Mouse (Mus musculus): ENCODE results near the gene Me1.

The Me1 gene

DNA sequence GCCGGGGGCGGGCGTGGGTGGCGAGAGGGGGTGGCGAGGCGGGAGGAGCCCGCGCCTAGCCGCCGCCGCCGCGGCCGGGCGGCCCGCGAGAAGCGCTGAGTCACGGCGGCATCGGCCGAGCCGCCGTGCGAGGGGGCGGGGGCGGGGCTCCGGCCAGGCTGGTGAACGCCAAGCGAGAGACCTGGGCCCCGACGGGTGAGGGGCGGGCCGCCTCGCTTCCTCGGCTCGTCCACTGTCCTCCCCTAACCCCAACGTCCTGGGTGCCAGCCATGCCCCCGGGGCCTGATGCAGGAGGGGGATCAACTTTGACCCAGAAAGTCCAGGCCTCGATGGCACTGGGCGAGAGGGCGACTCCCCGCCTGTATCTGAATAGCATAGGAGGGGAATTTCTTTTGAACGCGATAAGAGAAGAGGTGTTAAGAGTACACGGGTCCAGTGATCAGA, at the start of gene Me1:
Gene Me1 (minus strand): TSS at position 136 of the 444 bp plus-strand sequence.
- peak; percentile 52 for DNase-seq (ENCODE audit: low read depth, low spot score)

DNA sequence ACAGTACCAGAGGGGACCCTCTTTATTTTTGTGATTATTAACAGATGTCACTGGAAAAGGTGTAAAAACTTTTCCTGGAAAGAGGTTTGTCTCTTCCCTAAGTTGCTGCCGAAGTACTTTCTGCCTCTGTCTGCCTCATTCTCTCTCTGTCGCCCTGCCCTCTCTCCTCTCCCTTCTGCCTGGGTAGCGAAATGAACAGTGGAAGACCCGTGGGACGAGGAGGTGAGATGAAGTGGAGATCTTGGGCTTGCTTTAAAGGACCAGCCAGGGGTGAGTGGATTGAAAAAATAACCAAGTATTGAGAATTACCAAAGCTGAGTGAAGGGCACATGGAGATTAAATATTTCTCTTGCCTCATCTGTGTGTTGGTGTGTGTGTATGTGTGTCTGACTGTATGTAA, 48.3 kb upstream of the Me1 start:
- no peak for DNase-seq (ENCODE audit: low read depth, low spot score)

GRCm38 (mm10) chr9:86742959-86743911, 47.5 kb upstream of the Me1 start, which contains the start of gene Prss35:
Gene Prss35, plus strand, starts transcription at chr9:86743649.
- no peak for DNase-seq (ENCODE audit: low read depth, low spot score)

DNA sequence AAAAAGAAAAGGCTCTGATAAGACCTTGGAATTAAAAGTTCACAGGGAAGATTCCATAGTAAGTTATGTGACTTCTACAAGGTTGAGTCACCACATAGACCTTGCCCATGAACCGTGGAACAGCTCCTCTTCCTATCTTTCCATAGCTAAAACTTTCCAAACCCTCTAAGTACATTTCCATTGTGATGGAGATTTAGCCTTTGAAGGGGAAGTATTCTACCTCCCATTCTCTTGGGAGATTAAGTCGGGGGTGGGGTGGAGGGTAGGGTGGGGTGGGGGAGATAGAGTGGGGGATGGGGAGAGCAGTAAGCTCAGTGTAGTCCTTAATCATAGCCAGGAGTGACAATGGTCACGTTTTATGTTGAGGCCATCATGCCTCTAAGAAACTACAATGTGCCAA, 44.2 kb upstream of the Me1 start:
- no peak for DNase-seq (ENCODE audit: low read depth, low spot score)

- DNase-seq (ENCODE audit: low read depth, low spot score), result no peak
These were observed 43.0 kb upstream of the Me1 start for GRCm38 (mm10) chr9:86738801-86739200.

GRCm38 (mm10) chr9:86738067-86738466, 42.3 kb upstream of the Me1 start:
- DNase-seq (ENCODE audit: low read depth, low spot score), result no peak

GRCm38 (mm10) chr9:86736991-86737390, 41.2 kb upstream of the Me1 start:
- peak; percentile 28 for DNase-seq (ENCODE audit: low read depth, low spot score)

DNA sequence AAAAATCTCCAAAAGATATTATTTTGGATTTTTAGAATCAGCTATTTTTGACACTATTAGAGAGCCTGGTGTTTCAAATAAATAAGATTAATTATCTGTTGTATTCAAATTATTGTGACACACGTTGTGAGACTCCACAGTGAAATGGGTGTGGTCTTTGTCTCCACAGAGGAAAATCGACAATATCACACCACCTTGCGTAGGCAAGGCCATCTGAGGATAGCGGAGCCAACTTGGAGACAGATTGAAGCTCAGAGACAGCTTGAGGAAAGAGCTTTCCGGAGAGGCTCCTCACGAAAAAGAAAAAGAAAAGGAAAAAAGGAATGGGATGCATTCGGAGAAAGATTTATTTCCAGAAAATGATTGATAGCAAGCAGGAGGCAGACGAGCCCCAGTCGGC, 39.0 kb upstream of the Me1 start:
- DNase-seq (ENCODE audit: low read depth, low spot score), result no peak

- no peak for DNase-seq (ENCODE audit: low read depth, low spot score)
These were observed 38.6 kb upstream of the Me1 start for GRCm38 (mm10) chr9:86734357-86734756.

DNA sequence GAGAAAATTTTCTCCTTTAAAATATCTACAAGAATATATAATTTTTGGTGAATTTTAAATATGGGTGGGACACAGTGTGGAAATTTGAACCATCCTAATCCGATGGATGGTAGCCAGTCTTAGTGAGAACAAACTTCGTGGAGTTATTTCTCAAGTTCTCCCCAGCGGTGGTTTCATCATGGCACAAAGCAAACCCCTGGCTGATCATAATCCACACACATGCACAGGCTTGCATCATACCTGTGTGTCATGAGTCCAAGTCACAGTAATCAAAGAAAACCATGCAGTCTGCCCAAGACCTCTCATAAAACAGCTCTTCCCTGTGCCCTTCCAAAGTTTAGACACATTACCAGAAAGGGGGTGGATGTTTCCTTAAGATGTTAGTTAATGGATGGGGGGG, 34.1 kb upstream of the Me1 start:
- DNase-seq (ENCODE audit: low read depth, low spot score), result no peak

- no peak for DNase-seq (ENCODE audit: low read depth, low spot score)
These were observed 33.3 kb upstream of the Me1 start for GRCm38 (mm10) chr9:86729084-86729483.

- no peak for DNase-seq (ENCODE audit: low read depth, low spot score)
These were observed 32.6 kb upstream of the Me1 start for GRCm38 (mm10) chr9:86728214-86728814.

DNA sequence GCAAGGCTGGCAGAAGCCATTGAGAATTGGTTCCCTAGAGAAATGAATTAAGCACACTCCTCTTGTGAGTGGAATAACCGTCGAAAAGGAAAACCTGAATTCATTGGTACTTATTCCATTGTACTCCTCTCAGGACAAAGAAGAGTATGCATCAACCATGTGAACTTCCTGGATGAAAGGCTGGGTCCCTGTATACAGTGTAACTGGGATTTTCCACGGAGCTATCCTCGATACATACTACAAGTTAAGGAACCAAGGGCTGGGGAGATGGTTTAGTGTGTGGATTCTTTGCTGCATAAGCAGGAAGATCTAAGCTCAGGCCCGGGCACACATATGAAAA, 30.6 kb upstream of the Me1 start:
- no peak for DNase-seq (ENCODE audit: low read depth, low spot score)

- no peak for DNase-seq (ENCODE audit: low read depth, low spot score)
These were observed 30.0 kb upstream of the Me1 start for GRCm38 (mm10) chr9:86725604-86726380.

- no peak for DNase-seq (ENCODE audit: low read depth, low spot score)
These were observed 29.3 kb upstream of the Me1 start for GRCm38 (mm10) chr9:86725066-86725465.

- peak; percentile 21 for DNase-seq (ENCODE audit: low read depth, low spot score)
These were observed 25.0 kb upstream of the Me1 start for GRCm38 (mm10) chr9:86720794-86721193.

DNA sequence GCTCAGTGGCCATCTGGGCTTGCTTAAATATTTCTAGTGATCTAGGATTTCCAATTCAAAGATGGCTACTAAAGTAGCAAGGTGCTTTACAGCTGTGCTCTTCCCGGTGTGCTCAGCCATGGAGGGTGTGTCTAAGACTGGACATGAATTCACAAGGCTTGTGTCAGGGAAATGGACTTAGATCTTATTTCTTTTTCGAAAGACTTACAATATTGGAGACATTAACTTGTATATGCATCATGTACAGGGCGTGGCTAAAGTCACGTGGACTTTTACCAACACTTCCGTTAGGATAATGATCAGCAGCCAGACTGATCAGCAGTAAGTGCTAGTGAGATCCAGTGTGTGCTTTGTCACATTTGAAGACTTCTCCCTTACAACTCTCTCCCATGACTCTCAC, 24.5 kb upstream of the Me1 start:
- no peak for DNase-seq (ENCODE audit: low read depth, low spot score)

- DNase-seq (ENCODE audit: low read depth, low spot score), result no peak
These were observed 21.4 kb upstream of the Me1 start for GRCm38 (mm10) chr9:86717119-86717518.

GRCm38 (mm10) chr9:86716540-86716939, 20.8 kb upstream of the Me1 start:
- DNase-seq (ENCODE audit: low read depth, low spot score), result no peak

- DNase-seq (ENCODE audit: low read depth, low spot score), result no peak
These were observed 18.3 kb upstream of the Me1 start for GRCm38 (mm10) chr9:86714089-86714488.

GRCm38 (mm10) chr9:86712648-86713047, 16.9 kb upstream of the Me1 start:
- DNase-seq (ENCODE audit: low read depth, low spot score), result no peak

DNA sequence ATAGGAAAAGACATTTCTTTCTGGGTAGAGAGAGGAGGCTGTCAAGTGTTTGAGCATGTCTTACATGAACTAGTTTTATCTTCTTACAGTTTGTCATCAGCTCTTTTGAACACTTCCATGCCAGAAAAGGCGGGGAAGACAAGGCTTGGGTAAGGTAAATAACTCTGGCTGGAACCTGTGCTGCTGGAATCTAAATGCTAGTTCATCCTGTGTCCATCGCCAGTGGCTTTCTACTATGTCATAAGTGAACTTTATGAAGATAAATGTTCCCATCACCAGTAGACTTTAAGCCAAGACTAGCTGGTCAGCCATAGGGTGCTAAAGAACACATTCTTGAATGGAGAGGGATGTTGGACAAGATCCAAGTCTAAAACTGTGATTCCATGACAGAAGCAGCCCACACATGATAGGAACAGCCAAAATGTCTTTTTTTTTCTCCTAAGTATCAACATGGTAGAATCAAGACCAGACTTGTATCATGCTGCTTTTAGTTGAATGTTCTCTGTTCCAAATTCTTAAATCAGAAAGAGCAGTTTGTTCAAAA, 14.4 kb upstream of the Me1 start:
- DNase-seq (ENCODE audit: low read depth, low spot score), result no peak

Measured in 3T3-L1 (cell line).